Mouse (Mus musculus): Measurements from ENCODE around the gene Gm44790. TPM values are rescaled to one million over a fixed set of nuclear protein-coding genes. Genes with fewer than 3 reads are reported as not detected.
"Not testable (repeated sequence)": the region's sequence is repeated elsewhere in the genome, so short reads cannot be mapped to it uniquely, and the experiment has no call there.

The Gm44790 gene
- total RNA-seq (2014; fragmentation: Nextera tagmentation) (not detected in 2 replicates), total RNA-seq (2017) (not detected in 2 replicates)

- no peak for ATAC-seq (replicated peaks; ENCODE audit: poor library complexity, severe bottlenecking)
Measured at GRCm38 (mm10) chr6:86426358-86426757, at the start of gene Gm44790. Gene Gm44790, plus strand, starts transcription at chr6:86426658.

GRCm38 (mm10) chr6:86378341-86378740 lies 48.1 kb upstream of the Gm44790 start:
- no peak for ATAC-seq (replicated peaks; ENCODE audit: poor library complexity, severe bottlenecking)

DNA sequence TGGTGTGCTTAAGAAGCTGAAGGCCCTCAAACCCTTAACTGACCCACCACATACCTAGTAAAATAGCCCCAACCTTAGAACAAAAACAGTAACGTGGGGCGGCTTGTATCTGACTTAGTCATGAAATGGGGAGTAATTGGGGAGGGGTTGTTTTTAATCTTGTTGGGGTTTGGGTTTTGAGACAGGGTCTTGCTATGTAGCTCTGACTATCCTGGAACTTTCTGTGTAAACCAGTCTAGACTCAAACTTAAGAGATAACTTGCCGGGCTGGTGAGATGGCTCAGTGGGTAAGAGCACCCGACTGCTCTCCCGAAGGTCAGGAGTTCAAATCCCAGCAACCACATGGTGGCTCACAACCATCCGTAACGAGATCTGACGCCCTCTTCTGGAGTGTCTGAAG lies 46.3 kb upstream of the Gm44790 start:
- ATAC-seq (replicated peaks; ENCODE audit: poor library complexity, severe bottlenecking), result not testable (repeated sequence)

GRCm38 (mm10) chr6:86382551-86382950 lies 43.9 kb upstream of the Gm44790 start:
- ATAC-seq (replicated peaks; ENCODE audit: poor library complexity, severe bottlenecking), result no peak

DNA sequence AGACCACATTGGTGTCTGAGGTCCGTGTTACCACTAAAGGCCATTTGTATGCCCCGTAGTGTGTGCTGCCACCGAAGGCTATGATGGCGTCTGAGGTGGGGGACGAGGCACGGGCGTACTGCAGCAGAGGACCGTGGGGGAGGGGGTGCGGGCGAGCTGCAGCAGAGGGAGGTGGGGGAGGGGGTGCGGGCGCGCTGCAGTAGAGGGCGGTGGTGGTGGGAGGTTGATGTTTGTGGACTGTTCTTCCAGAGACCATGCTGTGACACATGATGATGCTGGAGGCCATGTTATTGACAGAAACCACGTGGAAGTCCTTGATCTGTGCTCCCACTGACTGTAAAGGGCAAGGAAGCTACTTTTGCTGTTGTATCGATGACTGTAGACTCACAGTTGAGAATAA lies 43.1 kb upstream of the Gm44790 start:
- no peak for ATAC-seq (replicated peaks; ENCODE audit: poor library complexity, severe bottlenecking)

GRCm38 (mm10) chr6:86384692-86385091 lies 41.8 kb upstream of the Gm44790 start:
- no peak for ATAC-seq (replicated peaks; ENCODE audit: poor library complexity, severe bottlenecking)

DNA sequence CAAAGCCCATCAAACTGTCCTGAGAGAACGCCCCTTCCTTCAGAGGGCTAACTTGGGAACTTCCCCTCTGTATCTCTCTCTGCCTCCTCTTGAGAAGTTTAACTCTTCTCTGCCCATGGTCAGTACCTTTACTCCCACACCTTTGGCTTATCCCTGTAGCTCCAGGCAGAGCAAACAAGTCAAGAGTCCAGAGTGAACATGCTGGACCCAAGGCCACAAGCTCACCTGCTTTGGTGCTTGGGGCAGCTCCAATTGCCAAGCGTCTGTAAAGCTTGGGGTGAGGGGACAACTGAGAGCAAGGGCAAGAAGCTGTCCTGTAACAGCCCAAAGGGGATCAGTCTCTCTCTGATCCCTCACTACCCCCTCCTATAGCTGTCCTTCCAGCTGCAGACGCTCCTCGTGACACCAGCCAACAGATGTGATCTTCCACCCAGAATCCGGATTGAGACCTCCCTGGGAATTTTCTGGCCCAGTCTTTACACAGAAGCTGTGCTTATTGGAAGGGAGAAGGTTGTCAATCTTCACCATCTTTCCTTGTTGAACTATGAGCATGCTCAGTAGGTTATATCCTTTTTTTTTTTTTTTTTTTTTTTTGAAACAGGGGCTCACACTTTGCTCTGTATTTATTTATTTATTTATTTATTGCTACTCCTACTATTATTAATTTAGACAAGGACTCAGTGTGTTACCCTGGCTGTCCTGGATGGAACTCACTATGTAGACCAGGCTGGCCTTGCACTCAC lies 40.9 kb upstream of the Gm44790 start:
- ATAC-seq (replicated peaks; ENCODE audit: poor library complexity, severe bottlenecking), result no peak

DNA sequence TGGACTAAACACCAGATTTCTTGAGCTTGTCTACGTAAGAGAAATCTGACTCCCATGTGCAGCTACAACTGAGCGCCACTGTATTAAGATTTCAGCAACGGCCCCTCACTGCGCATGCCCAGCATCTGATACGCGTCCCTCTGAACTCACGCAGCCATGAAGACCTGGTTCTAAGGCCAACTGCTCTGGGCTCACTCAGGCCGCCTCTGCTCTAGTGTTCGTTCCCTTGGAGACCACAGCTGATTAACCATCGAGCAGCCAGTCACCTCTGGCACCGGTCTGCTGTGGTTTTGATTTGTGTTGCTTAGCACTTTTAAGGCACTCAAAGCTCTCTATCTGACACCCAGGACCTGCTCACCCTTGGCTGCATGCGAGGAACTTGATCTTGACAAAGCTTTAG lies 39.1 kb upstream of the Gm44790 start:
- ATAC-seq (replicated peaks; ENCODE audit: poor library complexity, severe bottlenecking), result no peak

DNA sequence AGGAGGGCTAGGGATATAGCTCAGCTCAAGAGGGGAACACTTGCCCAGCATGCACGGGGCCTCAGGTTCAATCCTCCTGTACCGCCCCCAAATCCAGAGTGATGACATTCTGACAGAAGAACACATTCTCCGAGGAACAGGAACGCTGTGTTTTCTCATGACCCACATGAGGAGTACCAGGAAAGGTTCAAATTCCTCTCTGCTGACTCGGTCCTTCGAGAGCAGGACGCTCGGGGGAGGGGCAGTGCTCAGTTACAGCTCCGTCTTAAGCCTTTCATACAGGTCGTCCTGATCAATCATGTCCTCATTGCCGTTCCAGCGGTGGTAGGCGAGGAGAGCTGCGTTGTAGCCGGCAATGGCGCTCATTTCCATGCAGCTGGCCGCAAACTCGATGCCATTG lies 38.0 kb upstream of the Gm44790 start:
- ATAC-seq (replicated peaks; ENCODE audit: poor library complexity, severe bottlenecking), result no peak

GRCm38 (mm10) chr6:86391326-86391725 lies 35.1 kb upstream of the Gm44790 start:
- ATAC-seq (replicated peaks; ENCODE audit: poor library complexity, severe bottlenecking), result no peak

DNA sequence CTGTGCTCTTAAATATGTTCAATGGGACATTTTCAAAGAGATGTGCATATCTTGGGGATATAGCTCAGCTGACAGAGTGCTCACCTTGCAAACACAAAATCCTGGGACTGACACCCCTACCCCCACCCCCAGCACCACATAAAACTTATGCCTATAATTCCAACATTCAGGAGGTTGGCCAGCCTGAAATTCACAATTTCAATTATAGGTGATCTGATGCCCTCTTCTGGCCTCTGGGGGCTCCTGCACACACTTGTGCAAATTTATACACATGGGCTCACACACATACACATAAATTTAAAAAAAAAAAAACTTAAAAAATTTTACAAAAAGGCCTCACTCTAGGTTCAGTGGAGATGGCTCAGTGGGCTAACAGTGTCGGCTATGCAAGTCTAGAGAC lies 33.3 kb upstream of the Gm44790 start:
- ATAC-seq (replicated peaks; ENCODE audit: poor library complexity, severe bottlenecking), result no peak

DNA sequence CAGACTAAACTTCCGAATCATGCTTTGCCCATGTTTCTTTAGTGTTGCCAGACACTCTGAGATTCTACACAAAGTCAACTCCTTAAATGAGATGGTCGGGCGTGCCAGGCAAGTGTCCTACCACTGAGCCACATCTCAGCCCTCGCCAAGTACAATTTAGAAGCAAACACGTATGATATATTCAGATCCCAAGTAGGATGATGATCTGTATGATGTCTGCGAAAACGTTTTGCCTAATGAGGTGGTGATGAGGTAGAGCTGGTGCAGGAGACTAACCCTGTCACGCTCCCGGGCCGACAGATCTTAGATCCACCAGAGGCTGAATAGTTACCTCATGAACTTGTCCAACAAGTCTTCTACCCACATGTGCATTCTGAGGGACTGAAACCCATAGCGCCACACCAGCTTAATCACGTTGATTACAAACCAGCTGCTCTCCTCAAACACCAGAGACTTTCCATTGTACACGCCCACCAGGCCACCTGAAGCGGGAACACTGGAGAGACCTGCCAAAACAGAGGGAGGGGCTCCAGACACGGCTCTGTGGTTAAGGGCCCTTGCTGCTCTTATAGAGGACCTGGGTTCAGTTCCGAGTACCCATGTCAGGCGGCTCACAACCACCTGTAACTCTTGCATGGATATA lies 32.3 kb upstream of the Gm44790 start:
- no peak for ATAC-seq (replicated peaks; ENCODE audit: poor library complexity, severe bottlenecking)

DNA sequence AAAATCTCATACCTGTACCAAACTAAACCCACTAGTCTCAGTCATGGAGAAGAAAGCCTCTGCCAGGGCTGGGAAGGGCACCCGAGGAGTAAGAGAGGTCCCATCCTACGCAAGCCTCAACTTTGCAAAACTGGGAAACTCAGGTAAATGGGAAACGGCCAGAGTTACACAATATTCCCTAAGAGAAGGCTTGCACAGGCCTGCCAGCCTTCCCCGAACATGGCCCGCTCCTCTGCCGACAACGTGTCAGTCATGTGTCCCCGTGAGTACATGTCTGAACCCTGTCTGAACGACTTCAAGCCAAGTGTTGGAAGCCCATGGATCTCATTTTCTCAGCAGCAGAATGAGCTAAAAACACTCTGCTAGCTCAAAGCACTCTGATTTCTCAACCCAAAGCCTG lies 31.4 kb upstream of the Gm44790 start:
- no peak for ATAC-seq (replicated peaks; ENCODE audit: poor library complexity, severe bottlenecking)

DNA sequence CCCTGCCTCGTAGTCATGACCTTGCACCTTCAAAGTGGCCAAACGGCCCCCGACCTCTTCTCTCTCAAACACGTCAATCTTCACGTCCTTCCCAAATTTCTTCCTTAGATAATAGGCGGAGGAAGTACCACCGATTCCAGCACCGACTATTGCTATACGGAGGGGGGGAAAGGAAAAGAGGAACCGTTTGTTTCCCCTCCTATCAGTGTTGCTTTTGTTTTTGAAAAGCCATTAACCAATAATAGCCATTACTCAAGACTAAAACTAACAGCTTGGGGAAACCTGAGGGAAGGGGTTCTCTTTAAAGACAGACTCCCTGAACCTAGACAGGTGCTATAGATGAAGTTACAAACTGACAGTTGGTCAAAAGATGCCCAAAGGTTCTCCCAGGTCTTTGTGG lies 30.5 kb upstream of the Gm44790 start:
- ATAC-seq (replicated peaks; ENCODE audit: poor library complexity, severe bottlenecking), result peak; percentile 56

- ATAC-seq (replicated peaks; ENCODE audit: poor library complexity, severe bottlenecking), result peak; percentile 80
Measured at GRCm38 (mm10) chr6:86396581-86397256, 29.7 kb upstream of the Gm44790 start, which contains the start of gene Pcyox1. Gene Pcyox1, minus strand, starts transcription at chr6:86397154.

GRCm38 (mm10) chr6:86397257-86397980 lies 29.0 kb upstream of the Gm44790 start:
- no peak; the same call in 1 of the 2 replicates for ATAC-seq (replicated peaks; ENCODE audit: poor library complexity, severe bottlenecking)

GRCm38 (mm10) chr6:86398986-86399385 lies 27.5 kb upstream of the Gm44790 start:
- no peak for ATAC-seq (replicated peaks; ENCODE audit: poor library complexity, severe bottlenecking)

DNA sequence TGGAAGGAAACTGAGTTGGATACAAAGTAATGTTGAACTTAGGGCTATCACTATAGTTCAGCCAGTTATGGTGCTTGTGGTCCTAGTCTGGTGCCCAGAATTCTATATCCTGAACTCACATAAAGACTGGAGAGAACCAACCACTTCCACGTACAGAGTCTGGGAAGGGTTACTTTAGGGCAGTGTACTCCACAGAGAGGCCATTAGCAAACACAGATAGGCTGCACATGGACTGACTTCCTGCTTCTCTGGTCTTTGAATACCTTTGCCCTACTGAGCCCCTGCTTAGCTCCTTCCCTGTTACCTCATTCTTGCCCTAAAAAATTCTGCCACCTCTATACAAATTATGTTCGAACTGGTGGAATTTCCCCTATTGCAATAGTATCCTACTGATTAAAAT lies 26.5 kb upstream of the Gm44790 start:
- no peak for ATAC-seq (replicated peaks; ENCODE audit: poor library complexity, severe bottlenecking)

- peak; percentile 44 for ATAC-seq (replicated peaks; ENCODE audit: poor library complexity, severe bottlenecking)
Measured at GRCm38 (mm10) chr6:86400972-86401371, 25.5 kb upstream of the Gm44790 start.
